Mouse (Mus musculus) kidney, adult 11 months (tissue): ENCODE data around the gene Klrb1f.
"Not testable (repeated sequence)": the region's sequence is repeated elsewhere in the genome, so short reads cannot be mapped to it uniquely, and the experiment has no call there.

Experiments
- DNase-seq: peaks from one replicate; pipeline ENCODE4 v3.0.0; 2022

Gene Klrb1f

DNA sequence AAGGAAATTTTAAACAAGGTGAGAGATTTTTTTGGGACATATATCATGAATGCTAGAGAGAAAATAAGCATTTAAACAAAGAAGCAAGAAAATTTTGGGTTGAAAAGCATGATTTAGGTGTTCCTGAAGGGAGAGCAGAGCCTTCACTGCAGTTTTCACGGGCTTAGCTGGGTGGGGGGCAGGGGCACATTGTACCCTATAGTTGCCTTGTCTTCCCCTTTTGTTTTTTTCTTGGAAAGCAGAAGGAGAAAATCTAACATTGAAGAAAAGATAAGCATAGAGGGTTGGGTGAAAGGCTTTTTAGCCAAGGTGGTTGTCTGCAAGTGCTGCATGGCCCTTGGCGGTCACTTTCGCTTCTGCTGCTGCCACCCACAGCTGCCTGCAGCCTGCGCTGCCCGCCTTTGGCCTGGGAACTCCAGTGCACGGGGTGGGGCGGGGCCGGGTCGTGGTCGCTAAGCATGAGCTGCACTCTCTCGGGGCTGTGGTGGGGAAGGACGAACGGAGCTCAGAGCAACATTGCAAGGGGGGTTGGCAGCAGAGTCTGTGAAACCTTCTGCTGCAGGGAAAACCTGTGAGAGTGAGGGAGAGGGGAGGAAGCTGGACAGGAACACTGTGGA is 3.3 kb downstream of the Klrb1f start:
- DNase-seq: peak; percentile 62

DNA sequence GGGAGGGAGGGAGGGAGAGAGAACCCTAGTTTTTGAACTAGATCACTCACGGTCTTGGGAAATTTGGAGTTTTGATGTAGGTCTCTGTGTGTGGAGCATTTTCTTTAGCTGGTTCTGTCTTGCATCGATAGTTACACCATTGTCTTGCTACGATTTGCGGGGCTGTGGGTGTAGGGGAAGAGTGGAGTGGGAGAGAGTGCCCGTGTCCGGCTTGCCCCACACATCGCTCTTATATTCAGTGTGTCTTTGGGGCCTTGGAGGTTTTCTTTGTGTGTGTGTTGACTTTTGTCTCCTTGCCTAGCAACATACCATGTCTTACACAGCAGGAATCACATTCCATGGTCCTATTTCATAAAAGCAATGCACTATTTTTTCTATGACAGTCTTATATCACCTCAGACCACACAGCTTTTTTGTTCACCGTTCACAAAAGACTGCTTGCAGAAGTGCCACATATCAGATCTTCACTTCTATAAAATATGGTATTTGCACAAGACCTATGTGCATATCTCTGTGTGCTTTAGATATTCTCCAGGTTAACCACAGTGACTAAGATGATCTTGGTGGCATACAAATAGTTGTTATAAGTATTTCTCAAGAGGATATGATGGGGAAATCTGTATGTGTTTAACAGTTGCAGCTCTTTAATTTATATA is 4.0 kb downstream of the Klrb1f start:
- DNase-seq: no peak

DNA sequence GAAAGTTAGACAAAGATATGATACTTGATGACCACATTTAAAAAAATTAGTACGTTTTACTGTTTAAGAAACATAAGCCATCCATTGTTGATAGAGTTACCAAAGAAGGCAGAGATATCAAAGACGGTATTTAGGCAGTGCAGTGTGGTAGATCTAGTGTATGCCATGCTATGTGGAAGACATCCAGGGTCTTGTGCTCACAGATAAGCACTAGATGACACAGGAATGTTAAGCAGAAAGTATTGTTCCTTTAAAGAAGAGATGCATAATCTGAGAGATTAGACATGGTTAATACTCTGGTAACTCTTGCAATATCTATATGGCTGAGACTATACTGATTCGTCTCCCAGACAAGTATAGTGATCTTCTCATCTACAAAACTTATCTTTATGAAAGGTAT is 5.4 kb downstream of the Klrb1f start:
- DNase-seq: no peak

DNA sequence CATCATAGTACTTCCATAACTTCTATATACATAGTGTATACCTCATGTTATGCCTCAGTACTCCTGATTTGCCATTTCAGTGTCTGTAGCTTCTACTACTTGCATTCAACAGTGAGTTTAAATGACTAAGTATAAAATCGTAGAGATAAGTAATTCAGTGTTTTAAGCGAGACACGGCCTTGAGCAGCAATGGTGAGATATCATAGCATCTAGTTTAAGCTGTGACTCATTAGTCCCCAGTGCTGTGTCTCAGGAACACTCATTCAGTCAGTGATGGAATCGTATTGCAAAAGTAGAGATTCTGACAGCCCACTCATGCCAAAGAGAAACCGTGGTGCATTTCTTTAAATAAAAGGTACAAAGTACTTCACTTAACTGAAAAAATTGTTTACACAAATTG is 6.0 kb downstream of the Klrb1f start:
- DNase-seq: no peak

DNA sequence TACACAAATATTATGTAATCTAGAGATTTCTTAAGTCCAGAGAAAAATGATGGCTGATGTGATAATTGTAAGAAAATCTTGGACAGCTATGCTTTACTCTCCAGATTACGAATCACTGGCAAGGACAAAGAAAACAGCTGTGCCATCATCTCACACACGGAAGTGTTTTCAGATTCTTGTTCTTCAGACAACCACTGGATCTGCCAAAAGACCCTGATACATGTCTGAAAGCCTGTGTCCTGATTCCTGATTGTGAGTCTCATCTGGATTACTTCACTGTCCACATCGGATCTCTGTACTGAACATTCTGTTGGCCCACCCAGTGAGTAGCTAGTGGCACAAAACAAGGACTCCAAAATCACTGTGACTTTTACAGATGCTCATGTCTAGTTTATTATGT is 10.5 kb downstream of the Klrb1f start:
- DNase-seq: no peak

DNA sequence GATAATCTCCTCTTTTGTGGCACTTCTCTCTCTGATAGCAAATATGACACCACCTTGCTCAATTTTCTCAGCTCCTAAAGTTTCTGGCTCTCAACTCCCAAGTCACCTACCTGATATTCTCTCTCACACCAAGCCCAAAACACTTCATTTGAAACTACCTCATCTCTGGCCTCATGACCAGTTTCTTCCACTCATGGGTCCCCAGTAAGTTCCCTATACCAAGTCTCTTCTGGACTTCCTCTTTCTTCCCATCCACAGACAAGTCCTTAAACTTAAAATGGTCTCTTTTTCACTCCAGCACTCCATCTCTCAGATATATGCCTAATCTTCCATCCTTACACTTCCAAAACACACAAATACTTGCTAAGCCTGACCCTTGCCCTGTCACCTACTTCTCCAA is 12.3 kb downstream of the Klrb1f start:
- DNase-seq: no peak

DNA sequence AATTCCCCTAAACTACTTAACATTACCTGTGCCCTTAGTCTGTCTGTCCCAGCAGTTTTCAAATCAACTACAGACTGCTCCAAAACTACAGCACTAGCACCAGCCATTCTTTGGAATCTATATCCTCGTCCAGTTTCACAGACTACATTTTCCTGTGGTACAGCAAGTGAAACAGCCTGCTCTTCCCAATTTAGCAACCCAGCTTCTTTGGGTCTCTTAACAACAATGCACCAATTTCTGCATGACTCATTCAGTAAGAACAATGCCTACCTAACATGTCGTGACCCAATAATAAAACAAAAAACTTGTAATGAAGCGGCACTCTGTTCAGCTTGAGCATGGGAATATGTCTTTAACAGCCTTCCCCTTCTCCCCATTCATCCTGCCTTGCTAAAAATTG is 19.7 kb downstream of the Klrb1f start:
- no peak for DNase-seq

DNA sequence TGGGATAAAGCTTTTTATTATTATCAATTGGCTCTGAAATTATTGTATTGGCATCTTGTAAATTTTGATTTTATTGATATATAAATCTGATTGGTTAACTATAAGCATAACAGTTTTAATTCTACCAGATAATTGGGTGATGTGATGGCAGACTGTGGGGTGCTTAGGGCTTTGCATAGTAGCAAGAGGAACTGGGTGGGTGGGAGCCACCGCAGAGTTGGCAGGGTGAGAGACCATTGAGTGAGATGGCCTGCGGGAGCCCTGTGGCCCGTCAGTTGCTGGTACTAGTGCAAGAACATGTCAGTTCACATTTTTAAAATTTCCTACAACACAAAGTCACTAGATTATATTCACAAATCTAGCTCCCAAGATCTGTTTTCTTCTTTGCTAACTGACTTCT is 20.2 kb downstream of the Klrb1f start:
- no peak for DNase-seq

DNA sequence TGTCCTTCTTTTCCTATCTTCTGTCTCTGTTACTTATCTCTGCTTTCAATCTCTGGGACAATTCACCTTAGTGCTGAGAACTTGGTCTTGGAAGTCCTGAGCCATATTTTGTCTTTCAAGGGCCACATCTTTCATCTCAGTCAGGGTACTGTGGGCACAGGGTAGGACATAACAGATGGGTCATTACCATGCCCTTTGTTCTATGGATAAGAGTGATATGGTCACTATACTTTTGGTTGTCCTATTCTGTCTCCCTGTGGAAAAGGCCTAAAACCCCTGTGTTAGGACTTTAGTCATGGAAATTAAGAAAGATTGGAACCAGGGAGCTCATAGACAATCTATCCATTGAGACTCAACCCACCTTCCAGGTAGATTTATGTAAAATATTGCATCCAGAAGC is 20.8 kb downstream of the Klrb1f start:
- DNase-seq: no peak

DNA sequence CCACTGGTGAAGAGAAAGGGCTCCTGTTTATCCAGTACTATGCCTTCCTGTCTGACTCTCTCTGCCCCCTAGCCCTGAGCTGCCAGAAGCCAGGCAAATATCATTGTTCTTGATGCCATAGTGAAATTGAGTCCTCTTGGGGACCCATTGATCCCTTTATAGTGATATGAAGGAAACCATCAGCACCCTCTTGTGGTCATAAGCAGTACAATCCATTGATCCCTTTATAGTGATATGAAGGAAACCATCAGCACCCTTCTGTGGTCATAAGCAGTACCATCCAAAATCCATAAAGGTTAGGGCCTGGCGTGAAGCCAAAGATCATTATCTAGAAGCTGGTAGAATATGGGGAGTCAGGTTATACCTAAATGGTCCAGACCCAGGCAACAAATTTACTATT is 21.3 kb downstream of the Klrb1f start:
- DNase-seq: peak; percentile 46

DNA sequence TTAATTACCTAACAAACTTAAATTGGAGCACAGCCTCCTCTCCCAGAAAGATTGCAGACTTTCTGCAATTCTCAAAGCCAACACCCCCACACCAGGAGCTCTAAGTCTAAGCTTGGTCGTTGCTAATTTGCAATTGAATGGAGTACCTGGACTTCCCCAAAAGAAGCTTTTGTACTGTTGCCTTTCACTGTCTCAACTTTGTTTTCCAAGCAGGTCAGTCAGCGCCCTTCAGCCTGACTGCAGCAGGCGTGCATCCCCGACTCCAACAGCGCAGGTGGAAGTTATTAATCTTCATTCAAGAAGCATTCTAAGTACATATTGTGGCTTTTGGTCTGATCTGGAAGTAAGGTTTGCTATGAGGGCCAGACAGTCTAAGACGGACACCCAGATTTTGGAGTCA is 39.4 kb downstream of the Klrb1f start:
- DNase-seq: no peak

DNA sequence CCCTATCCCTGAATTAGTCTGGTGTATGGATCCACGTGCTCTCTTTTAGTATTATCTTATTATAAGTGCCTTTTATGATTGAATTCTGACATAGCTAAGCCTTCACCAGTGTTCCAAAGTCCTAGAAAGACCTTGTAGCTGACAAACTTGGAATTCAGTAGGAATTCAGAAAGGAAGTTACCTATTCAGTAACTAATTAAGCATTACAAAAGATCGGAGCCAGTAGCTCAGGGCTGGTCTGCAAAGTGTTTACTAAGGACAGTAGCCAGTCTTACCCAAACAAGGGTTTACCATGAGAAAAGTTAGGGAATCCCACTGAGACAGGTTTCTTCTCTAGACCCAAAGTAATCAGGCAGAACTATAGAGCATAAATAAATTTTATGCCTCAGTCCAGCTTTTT is 40.3 kb downstream of the Klrb1f start:
- not testable (repeated sequence) for DNase-seq

DNA sequence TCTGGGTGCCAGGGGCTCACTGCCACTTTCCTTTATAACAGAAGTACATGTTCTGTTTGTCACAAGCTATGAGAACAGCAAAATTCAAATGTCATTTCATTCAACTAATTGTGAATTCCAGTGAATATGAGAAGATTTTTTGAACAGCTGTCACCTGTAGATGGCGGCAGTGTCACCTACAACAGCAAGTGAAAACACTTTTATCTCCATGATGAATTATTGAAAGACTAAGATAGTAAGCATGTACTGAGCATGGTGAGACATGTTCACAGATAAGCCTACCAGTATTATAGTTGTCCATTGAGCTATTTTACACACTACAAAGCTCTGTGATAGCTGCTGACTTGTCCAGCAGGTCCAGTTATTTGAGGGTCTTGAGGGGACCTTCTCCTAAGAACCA is 42.5 kb downstream of the Klrb1f start:
- DNase-seq: peak; percentile 24

DNA sequence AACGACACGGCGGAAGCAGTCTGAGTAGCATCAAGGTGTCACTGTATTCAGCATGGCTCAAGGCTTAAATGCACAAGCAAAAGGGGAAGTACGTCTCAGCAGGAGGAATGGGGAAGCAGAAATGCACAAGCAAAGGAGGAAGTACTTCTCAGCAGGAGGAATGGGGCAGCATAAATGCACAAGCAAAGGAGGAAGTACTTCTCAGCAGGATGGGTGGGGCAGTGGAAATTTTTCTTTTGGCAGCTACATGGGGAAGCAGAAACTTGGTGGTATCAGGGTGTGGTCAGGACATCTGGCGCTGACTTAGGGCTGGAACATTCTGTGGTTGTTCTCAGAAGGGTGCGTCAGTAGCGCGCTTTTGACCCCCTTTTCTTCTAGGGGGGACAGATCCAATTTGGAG is 42.9 kb downstream of the Klrb1f start:
- not testable (repeated sequence) for DNase-seq

DNA sequence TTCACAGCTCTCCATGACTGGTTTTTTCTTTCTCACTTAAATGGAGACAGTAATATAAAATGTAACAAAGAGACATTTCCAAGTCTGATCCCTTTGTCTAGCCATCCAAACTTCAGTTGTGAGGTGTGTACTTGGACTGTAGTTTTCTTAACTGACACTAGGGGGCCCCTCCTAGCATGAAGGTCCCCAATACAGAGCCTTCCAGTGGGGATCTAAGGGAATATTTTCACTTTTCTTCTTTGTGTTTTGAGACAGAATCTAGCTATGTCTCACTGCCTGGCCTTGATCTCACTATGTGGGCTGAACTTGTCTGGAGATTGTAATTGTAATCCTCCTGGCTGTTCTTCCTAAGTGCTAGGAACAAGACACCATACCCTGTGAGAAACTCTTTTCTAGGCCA is 49.5 kb downstream of the Klrb1f start:
- DNase-seq: peak; percentile 26

DNA sequence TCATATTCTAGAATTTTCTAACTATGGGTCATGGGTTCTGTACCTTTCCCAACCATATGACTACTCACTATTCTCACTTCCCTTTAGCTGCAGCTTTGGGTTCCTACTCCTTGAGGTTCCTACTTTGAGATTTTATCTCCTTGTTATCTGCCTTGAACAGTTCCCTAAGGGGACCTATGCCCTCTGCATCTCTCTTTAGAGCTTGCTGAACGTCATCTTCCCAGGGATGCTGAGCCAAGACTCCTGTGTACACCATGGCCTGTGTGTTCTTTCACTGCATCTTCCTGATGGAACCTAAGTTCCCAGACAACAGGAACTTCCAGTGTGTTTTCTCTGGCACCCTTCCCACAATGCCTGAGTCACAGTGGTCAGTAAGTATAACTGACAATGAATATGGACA is 52.2 kb downstream of the Klrb1f start:
- DNase-seq: peak; percentile 37

DNA sequence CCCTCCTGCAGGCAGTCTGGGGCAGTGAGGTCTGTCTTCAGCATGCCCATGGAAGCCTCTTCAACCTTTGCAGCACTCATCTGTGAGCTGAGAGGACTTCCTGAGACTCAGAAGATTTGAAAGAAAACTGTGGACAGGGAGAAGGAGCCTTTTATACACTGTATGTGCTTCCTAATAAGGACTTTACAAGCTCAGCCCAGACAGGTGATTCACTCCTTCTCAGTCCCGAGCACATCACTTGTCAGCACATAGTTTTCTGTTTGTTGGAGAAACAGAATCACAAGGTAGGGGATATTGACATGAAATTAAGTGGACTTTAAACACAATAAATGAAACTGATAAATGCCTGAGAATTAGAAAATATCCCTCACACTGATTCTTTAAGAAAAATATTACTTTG is 55.1 kb downstream of the Klrb1f start, which contains the start of gene Clec2e:
Gene Clec2e, minus strand, starts transcription at position 120 of the 400 bp plus-strand sequence.
- not testable (repeated sequence) for DNase-seq

DNA sequence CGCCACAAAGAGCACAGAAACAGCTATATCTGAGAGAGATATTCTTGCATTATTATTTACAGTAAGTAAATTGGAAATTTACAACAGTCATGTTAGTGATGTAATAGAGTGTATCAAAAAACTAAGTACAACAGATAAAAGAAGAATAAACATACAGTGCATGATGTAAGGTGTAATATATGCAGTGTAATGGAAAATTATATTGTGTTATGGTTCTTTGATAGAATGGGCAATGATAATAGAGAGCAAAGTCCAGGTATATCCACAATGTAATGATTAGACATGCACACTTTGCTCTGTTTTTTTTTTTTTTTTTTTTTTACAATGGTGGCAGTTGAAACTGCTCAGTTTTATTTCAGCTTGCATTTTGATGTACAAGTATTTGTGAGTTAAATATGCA is 55.9 kb downstream of the Klrb1f start:
- no peak for DNase-seq

DNA sequence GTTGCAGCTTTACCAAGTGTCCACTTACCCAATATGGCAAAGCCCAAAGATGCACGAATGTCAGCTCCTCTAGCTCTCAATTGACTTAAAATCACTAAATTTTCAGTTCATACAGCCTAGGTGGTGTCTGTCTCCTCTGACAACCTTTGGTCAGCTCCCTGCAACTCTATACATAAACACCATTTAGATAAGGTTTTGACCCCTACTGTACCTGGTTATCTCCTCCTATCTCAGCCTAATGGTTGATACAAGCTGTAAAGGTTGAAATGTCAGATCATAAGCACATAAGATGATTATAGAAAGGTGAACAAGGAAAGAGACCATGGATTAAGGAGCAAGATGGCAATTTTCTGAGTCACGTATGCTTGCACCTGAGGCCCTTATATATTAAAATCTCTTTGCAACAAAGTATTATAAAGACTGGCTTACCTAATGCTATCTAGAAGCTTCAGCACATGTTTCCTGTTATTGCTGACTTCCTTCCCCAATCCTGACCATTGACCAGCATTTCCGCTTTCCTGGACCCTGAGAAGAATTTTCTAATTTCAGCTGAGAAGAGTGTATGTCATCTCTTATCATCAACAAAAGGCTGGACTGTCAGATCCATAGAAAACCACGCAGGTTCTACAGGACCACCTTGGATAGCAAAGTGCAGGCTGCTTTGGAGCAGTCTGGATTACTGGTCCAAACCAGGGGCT is 57.3 kb downstream of the Klrb1f start:
- no peak for DNase-seq
